Mouse (Mus musculus) thymus, postnatal 14 days (tissue): ENCODE measurements around the gene Smim6.

Source experiments
- DNase-seq: peaks from one replicate; pipeline ENCODE4 v3.0.0; 2021

The Smim6 gene

GRCm38 (mm10) chr11:115901338-115902161, 10.3 kb upstream of the Smim6 start:
- peak; percentile 65 for DNase-seq

- no peak for DNase-seq
Observed at GRCm38 (mm10) chr11:115902177-115902576, 9.6 kb upstream of the Smim6 start.

- DNase-seq = peak; percentile 26
Observed at GRCm38 (mm10) chr11:115902831-115903230, 9.0 kb upstream of the Smim6 start.

- DNase-seq = no peak
Observed at GRCm38 (mm10) chr11:115903384-115904230, 8.2 kb upstream of the Smim6 start.

GRCm38 (mm10) chr11:115904231-115904955, 7.4 kb upstream of the Smim6 start:
- DNase-seq = peak; percentile 61

- peak; percentile 46 for DNase-seq
Observed at GRCm38 (mm10) chr11:115904956-115905790, 6.6 kb upstream of the Smim6 start.

GRCm38 (mm10) chr11:115906116-115906515, 5.7 kb upstream of the Smim6 start:
- no peak for DNase-seq

GRCm38 (mm10) chr11:115906521-115906920, 5.3 kb upstream of the Smim6 start:
- DNase-seq = no peak

- DNase-seq = peak; percentile 65
Observed at GRCm38 (mm10) chr11:115911134-115911561, 669 bp upstream of the Smim6 start.

- DNase-seq = no peak
Observed at GRCm38 (mm10) chr11:115916579-115916978, 4.8 kb downstream of the Smim6 start.

- DNase-seq = no peak
Observed at GRCm38 (mm10) chr11:115918637-115919036, 6.8 kb downstream of the Smim6 start.

- DNase-seq = no peak
Observed at GRCm38 (mm10) chr11:115919073-115919472, 7.3 kb downstream of the Smim6 start.

- DNase-seq = peak; percentile 70
Observed at GRCm38 (mm10) chr11:115920110-115920818, 8.4 kb downstream of the Smim6 start.

GRCm38 (mm10) chr11:115921986-115922385, 10.2 kb downstream of the Smim6 start:
- DNase-seq = no peak

GRCm38 (mm10) chr11:115929031-115929430, 17.2 kb downstream of the Smim6 start:
- DNase-seq = no peak

- no peak for DNase-seq
Observed at GRCm38 (mm10) chr11:115929818-115930217, 18.0 kb downstream of the Smim6 start.

GRCm38 (mm10) chr11:115931235-115931634, 19.4 kb downstream of the Smim6 start:
- DNase-seq = no peak

GRCm38 (mm10) chr11:115933108-115933746, 21.4 kb downstream of the Smim6 start, which contains the start of the genes Sap30bp and Recql5:
Gene Sap30bp (plus strand): TSS chr11:115933282.
Gene Recql5 (minus strand): TSS chr11:115933477.
- peak; percentile 96 for DNase-seq

- DNase-seq = no peak
Observed at GRCm38 (mm10) chr11:115933747-115934110, 21.9 kb downstream of the Smim6 start.

GRCm38 (mm10) chr11:115939690-115940329, 28.0 kb downstream of the Smim6 start:
- peak; percentile 71 for DNase-seq
